Mouse (Mus musculus) layer of hippocampus, adult 11-12 months (tissue): Measurements from ENCODE around the gene C2cd2l.
A peak's percentile ranks its signal among the peaks of the same experiment; 100 is the strongest.
"Not testable (repeated sequence)": the region's sequence is repeated elsewhere in the genome, so short reads cannot be mapped to it uniquely, and the experiment has no call there.

ENCODE experiments used
- DNase-seq: peaks from one replicate; pipeline ENCODE4 v3.0.0; 2022; ENCODE audit warnings: low spot score

C2cd2l gene

GRCm38 (mm10) chr9:44336093-44336406 is 16.0 kb upstream of the C2cd2l start:
- no peak for DNase-seq

DNA sequence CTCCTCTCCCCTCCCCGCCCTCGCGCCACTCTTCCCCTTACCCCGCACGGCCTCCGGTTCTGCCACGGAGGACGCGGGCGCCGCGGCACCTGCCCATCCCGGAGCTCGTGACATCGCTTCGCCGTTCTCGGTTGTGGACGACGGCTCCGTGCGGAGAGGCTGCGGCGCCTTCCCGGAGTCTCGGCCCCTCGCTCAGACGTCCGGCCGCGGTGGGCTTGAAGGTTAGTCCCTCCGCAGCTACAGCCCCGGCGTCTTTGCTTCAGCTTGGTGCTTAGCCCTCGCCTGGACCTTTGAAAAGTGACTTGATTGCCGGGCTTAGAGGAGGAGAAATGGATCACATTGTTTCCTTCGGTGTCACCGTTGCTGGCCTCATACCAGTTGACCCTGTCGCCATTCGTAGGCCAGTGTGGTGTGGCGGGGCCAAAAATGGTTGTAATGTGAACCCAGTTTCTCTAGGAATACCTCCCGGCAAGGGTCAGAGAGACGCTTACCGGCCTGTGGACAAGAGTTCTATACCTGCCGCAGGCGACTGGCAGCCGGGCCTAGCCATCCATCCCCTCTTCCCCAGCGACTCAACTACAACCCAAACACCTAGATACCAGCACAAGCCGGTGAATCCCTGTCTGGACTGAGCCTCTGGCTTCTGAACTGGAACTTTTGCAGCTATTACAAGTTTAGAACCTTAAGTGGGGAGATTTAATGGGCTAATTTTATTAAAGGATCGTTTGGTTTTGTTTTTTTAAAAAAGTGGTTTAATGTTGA is 15.4 kb upstream of the C2cd2l start:
- no peak for DNase-seq

- DNase-seq, result peak; percentile 99
Measured at GRCm38 (mm10) chr9:44334396-44335330, 14.6 kb upstream of the C2cd2l start, which contains the start of gene H2afx. H2afx (plus strand) TSS chr9:44334694.

DNA sequence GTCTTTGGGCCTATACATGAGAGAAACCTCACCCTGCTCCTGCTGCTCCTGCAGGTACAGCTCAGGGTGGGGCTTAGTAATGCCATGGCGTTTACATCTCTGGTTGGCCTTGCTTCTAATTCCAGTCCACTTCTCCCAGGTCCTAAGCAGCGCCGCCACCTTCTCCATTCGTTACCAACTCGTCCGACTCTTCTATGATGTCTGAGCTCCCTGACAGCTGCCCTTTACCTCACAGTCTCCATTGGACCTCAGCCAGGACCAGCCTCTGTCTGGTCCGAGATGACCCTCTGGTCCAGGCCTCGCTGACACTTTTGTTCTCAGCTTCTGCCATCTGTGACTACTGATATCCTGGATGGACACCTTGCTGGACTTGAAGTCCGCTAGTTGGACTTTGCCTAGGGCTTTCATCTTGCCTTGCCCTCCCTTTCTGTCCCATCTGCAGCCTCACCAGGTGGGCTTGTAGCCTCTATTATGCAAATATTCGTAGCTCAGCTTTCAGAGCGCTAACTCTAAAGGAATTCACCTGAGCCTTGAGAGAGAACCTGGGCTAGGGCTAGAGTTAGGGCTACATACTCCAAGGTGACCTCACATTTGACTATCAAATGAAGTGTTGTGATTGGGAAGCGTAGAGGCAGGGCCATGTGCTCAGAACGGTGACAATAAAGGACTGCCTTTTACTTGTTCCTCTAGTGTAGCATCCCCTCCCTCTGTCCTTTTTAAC is 13.0 kb upstream of the C2cd2l start:
- no peak for DNase-seq

GRCm38 (mm10) chr9:44330736-44331135 is 10.7 kb upstream of the C2cd2l start:
- no peak for DNase-seq

- no peak for DNase-seq
Measured at GRCm38 (mm10) chr9:44327926-44328325, 7.8 kb upstream of the C2cd2l start.

GRCm38 (mm10) chr9:44327064-44327711 is 7.1 kb upstream of the C2cd2l start:
- DNase-seq, result no peak

DNA sequence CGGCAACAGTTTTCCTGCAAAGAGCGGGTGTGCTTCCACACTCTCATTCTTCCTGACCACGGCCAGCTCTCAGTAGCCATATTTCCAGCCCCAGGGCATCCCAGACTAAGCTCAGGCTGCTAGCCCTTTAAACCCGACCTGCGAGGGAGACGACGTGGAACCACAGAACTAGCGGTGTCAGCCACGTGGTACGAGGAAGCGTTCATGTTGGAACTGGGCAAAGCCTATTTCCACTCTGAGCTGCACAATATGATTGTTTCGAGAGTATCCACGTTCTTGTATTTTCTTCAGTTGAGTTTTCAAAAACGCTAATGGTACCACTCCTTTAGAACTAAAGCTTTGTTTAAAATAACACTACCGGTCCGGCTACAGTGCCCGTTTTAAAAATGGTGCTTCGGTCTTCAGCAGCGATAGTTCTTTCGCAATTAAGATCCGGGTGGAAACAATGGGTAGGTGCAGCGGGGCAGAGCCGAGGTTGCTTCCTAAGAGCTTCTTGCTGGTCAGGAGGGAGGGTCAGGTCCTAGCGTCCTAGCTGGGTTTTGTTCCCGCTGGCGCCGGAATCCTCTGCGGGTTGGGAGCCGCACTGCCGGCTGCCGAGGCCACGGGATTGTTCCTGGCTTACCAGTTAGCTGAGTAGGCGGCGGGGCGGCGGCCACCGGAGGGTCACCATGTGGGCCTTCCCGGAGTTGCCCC is 6.4 kb upstream of the C2cd2l start:
- DNase-seq, result peak; percentile 89

DNA sequence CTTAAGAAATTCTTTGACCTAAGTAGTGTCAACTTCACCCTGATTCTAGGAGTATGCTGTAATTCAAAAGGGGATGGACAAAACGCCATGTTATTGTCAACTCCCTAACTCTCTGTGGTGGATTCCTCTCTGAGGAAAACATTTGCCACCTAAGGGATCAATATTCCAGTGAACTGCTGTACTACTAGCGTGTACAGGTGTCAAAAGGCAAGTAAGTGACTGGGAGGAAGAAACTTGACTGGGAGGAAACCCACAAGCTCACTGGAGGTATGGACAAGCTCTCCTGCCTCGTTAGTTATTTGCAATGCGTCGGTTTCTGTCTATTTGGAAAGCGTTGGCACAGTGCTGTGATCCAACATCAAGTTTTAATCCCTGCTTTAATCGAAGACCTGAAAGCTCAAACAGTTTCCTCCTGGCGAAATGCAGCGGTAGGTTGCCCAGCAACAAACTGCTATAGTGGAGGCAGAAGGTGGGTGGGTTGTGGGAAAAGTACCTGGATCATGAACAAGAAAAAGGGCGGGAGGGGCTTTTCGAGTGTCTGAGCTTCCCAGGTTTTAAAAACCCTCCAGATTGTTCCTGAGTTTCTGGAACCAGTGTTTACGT is 5.8 kb upstream of the C2cd2l start, which contains the start of gene Dpagt1:
TSS of gene Dpagt1 (plus strand) at position 252 of the 603 bp plus-strand sequence.
- no peak for DNase-seq

DNA sequence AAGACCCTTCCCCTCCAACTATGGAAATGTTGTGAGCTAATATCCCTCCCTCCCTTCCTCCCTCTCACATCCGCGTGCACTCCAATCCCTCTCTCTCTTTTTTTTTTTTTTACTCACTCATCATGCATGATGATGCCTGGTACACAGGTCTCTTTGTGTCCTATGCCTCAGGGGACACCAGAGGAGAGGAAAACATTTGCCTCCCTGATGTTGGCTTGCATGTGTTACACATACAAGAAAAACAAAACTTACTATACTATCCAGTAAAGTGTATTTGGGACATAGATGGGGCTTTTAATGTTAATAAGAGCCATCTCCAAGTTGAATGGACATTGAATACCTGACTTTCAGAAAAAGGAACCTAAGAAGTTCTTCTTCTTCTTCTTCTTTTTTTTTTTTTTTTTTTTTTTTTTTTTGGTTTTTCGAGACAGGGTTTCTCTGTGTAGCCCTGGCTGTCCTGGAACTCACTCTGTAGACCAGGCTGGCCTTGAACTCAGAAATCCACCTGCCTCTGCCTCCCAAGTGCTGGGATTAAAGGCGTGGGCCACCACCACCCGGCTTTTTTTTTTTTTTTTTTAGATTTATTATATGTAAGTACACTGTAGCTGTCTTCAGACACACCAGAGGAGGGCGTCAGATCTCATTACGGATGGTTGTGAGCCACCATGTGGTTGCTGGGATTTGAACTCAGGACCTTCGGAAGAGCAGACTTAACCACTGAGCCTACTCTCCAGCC is 5.1 kb upstream of the C2cd2l start:
- DNase-seq, result not testable (repeated sequence)

DNA sequence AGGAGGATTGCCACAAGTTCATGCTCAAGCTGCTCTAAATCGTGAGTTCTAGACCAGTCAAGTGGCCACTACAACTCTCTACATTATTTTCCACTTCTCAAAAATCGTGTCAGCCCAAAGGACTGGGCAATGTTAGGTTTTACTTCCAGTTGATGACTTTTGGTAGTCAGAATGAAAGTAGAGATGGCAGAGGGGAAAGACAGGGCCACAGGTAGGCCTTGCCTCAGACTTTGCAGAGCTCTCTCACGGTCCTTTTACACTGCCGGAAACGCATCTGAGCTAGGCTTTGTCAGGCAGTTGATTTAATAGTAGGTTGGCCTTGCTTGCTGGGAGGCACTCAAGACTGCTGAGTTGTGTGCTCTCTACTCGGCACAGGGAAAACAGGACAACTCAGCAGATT is 4.1 kb upstream of the C2cd2l start:
- no peak for DNase-seq

GRCm38 (mm10) chr9:44323656-44324055 is 3.6 kb upstream of the C2cd2l start:
- not testable (repeated sequence) for DNase-seq

DNA sequence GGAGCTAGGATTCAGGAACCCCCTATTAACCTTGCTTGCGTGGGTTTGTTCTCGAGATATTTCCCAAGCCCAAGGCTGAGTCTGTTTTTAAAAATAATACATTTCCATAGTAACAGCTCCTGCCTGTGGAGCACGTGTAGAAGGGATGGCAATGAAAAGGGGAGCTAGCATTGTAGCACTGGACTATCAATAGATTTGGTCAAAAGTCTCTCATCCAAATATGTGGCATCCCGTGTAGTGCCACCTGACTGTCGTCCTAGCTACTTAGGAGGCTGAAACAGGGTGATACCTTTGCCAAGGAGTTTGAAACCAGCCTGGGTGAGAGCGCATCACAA is 681 bp upstream of the C2cd2l start:
- peak; percentile 51 for DNase-seq

DNA sequence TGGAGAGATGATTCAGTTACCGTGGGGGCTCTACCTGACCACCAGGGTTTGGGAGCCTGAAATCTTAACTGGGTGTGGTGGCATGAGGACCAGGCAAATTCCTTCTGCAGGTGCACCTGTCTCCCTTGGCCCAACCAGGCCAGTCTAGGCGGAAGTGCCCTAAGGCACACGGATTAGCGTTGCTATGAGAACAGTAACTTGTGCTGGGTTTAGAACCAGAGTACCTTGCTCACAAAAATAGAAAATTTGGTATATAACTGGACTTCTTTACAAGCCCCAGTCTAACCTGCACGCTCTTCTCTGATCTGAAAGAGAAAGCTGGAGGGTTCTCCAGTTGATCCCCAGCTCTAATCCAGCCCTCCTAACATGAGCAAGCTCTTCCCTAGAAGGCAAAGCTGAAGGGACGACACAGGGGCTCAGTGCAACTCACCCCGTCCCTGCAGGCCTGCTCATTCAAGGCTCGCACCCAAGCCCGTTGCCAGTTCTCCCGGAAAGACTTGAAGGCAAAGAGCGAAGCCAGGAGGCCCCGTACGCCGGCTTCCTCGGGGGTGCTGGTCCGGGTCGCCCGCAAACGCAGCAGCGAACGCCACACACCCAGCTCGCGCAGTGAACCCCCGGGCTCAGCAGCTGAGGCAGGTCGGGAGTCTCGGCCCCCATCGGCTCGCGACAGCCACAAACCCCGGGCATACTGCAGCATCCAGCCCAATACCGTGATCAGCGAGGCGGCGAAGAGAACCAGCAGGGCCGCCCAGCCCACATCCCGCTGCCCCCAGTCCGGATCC is 789 bp downstream of the C2cd2l start:
- no peak for DNase-seq

DNA sequence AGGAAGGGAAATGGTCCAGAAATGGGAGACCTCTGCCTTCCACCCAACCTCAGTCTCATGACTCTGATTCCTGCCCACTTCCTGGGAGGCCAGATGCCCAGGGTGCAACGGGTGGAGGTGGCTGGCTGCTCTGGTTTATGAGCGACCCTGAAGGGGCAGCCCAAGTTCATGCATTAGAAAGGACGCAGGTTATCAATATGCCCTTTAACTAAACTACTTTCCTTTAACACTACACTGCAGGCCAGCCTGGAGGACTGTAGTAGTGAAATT is 1.3 kb downstream of the C2cd2l start:
- no peak for DNase-seq

DNA sequence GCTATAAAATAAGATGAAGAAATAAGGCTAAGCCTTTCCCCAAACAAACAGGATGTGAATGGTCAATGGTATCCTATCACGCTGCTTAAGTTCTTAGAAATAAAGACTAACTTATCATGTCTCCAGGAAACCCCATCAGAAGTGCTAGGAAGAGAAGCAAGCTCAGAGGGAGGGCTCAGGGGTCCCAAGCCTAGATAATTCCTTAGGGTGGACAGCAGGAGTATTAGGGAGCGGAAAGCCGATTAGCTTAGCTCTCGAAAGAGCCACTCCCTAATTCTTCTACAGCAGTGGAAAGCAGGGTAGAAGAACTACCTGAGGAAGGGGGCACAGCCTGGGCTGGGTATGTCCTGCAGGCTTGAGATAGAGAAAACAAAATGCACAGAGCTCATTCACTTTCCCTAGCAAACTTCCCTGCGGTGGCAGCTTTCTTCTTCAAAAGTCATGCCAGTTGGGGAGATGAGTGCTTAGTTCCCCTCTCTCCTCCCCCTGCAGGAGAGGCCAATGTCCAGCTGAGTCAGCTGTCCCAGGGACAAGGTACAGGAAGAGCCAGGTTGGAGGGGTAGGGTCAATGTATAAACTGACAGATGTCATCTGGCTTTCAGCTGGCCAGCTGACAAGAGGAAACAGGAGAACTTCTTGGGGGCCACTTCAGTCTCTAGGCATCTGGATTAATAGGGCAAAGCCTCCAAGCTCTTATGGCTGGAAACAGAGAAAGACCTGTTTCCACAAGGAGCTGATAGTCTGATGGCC is 1.8 kb downstream of the C2cd2l start:
- no peak for DNase-seq

DNA sequence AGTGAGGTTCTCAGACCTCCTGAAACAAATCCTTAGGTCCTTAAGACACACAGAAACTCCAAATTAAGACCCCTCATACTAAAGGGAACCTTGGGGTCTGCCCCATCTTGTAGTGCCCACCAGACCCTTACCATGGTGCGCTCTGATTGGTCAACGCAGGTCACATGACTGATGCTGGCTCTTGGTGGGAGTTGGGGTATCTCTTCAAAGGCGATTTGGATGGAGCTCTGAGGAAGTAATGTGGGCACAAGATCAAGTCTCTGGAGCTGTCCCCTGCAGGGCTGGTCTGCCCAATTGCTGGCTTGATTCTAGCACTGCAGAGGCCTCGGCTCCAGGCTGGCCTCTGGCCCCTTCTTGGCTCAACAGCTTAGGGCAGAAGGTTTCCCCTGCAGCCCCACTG is 2.6 kb downstream of the C2cd2l start:
- no peak for DNase-seq

DNA sequence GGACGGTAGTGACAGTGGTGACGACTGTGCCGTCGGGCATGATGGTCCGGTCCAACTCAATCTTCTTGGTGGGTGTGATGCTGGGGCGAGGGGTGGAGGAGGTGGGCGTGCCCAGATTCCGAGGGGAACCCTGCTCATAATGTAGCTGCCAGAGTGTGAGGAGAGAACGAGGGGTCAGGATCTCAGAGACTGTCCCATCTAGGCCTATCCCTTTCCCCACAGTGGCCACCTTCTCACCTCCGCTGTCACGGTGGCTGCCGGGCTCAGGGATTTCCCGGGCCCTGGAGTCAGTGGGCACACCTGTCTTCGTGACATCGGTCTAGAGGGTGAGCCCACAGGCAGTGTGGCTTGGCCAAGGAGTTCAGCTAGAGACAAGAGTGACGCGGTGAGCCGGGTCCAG is 5.2 kb downstream of the C2cd2l start:
- no peak for DNase-seq

- DNase-seq, result no peak
Measured at GRCm38 (mm10) chr9:44314257-44314547, 5.9 kb downstream of the C2cd2l start.
